Mouse (Mus musculus) layer of hippocampus, adult 2 months (tissue): ENCODE results near the gene Dhtkd1. TPM values are rescaled to one million over a fixed set of nuclear protein-coding genes. Genes with fewer than 3 reads are reported as not detected.

Experiments
- DNase-seq, 2 experiments: peaks; one replicate each; pipeline ENCODE4 v3.0.0; 2022; ENCODE audit warnings: low spot score in 2 of 2
- H3K27ac ChIP-seq: fragments of 200-600 bp; 2 replicates; pipeline ENCODE4 v1.8.1; 2022
- H3K4me3 ChIP-seq: fragments of 200-600 bp; 2 replicates; pipeline ENCODE4 v1.8.1; 2022; ENCODE audit warnings: mild to moderate bottlenecking
- CTCF ChIP-seq: fragments of 200-600 bp; conservative IDR thresholded peaks from 2 replicates; pipeline ENCODE4 v1.8.1; 2022; ENCODE audit warnings: antibody characterized with exemption, mild to moderate bottlenecking, moderate library complexity
- total RNA-seq, 2 experiments: library from RNA; stranded (reverse); gene quantifications; 2 replicates each; pipeline ENCODE4 v1.2.3; 2021

Gene Dhtkd1
- total RNA-seq, 2 experiments from 2014 or later = 7.9 to 12.2 TPM

DNA sequence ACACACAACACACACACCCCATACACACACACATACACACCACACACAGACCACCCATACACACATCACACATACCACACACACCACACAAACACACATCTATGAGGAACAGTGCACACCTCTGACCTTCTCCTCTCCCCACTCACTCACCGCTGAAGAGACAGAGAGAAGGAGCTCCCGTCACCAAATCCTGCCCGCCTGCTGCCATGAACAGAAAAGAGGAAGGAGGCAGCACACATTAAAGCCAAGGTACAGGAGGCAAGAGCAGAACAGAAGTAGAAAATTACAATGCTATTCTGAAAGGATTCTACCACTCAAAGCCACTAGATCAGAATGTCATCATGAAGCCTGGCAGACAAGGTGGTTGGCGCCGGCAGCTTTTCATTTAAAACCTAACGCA lies 19.8 kb downstream of the Dhtkd1 start:
- no peak for DNase-seq
- H3K27ac ChIP-seq = no peak overlapping the region
- no peak overlapping the region for H3K4me3 ChIP-seq
- no peak for TF ChIP-seq CTCF

DNA sequence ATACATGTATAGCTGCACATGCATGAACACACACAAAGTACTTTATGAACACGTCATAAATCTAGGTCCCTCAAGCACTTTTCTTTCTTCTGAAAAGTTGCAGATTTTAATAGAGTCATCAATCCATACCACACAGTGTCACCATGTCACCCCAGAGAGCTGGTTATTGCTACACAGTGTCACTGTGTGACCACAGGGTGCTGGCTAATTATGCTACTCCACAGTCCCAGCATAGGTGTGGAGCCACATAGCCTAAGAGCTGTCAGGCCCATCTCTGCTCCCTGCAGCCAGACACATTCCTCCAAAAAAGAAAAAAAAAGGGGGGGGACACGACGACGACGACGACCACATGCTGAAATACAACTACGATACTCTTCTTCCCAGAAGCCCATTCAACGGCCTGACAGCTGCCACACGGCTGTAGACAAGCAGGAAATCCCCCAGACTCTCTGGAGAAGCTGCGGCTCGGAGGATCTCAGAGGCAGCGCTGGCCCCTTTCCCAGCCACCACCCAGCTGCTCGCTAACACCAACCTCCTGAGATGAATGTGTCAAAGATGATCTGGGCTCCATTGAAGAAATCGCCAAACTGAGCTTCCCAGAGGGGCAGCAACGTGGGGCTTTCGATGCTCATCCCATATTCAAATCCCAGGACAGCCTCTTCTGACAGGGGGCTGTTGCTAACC lies 31.2 kb downstream of the Dhtkd1 start:
- H3K4me3 ChIP-seq = no peak overlapping the region
- no peak overlapping the region for H3K27ac ChIP-seq
- DNase-seq = peak in 1 of 2 experiments; percentile 15
- no peak for TF ChIP-seq CTCF

DNA sequence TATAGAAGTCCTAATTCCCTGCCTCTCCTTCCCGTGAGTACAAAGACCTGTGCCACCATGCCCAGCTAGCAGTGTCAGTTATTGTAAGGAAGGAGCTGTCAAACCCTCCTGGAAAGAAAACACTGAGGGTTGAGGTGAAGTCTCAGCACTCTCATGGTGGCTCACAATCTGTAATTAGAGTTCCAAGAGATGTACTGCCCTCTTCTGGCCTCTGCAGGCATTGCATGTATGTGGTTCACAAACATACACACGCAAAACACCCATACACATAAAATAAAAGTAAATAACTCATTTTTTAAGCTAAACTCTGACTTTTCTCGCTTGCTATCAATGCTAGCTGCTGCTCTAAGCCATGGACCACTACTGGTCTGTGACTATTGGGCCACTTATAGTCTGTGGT lies 36.0 kb downstream of the Dhtkd1 start:
- peak; percentile 78 for TF ChIP-seq CTCF
- no peak for DNase-seq
- Histone ChIP-seq H3K4me3 (no peak overlapping the region), H3K27ac (peak overlapping the region; percentile 55)

DNA sequence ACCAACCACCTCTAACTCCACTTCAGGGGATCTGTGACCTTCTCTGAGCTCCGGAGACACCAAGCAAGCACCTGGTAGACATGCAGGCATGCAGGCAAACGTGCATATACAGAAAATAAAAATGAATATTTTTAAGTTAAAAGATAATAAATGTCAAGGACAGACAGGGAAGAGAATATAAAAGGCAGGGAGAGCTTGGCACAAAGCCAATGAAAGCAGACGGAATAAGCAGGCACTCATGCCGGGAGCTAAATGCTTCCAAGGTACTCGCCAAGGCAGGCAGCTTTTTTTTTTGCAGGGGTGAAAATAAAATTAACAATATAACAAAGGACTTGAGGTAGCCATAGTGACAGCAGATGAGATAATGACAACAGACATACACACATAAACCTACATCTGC lies 36.5 kb downstream of the Dhtkd1 start:
- no peak for TF ChIP-seq CTCF
- no peak overlapping the region for H3K4me3 ChIP-seq
- peak overlapping the region; percentile 55; the same call in 1 of the 2 replicates for H3K27ac ChIP-seq
- peak; percentile 54 to 56 for DNase-seq

DNA sequence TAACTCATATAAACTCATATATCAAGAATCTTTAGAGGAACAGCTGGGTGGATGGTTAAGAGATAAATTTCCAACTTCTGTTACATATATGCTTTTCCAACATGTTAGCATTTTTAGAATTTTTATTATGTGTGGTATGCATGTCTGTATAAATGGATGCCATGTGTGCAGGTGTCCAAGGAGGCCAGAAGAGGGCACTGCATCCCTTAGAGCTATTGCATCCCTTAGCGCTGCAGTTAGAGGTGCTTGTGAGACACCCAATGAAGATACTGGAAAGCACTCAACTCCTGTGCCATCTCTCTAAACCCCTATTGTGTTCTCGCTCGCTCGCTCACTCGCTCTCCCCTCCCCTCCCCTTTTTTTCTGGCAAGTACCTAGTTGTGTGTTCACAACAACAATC lies 42.4 kb downstream of the Dhtkd1 start:
- peak in 1 of 2 experiments; percentile 17 for DNase-seq

DNA sequence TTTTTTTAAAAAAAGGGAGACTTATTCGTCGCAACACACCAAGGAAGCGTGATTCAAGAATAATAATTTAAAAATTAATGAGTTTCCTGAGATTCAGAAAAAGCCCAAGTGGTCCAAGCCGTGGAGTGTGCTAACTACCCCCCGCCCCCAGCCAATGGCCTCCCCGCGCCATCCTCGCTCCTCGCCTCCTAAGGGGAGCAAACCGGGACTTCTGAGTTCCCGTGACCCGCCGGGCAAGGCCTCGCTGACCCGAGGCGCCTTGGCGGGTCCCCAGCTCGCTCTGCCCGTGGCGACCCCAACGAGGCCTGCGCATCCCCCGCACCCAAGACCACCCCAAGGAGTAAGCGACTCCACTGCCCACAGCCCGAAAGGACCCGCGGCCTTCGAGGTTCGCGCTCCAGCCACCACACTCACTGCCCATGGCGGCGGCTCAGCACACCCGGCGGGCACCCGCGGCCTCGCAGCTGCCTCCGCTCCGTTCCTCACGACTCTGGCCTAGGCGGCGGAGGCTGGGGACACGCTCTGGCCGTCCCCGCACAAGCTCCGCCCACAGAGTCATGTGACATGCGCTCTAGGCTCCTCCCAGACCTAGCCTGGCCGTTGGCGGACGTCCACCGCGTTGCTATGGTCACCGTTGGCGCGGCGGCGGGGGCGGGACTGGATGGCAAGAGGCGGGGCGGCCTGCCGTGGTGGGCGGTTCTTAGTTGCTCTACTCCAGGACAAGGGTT lies 47.6 kb downstream of the Dhtkd1 start, which contains the start of gene Sec61a2:
Gene Sec61a2 (minus strand): TSS at position 590 of the 728 bp plus-strand sequence.
- Histone ChIP-seq H3K4me3 (peak within 1 kb of the TSS; percentile 89), H3K27ac (peak within 1 kb of the TSS; percentile 95)
- peak; percentile 99 to 100 for DNase-seq
- TF ChIP-seq CTCF = peak; percentile 40

More for the DNA sequence above, 42.4 kb downstream of the Dhtkd1 start:
- Histone ChIP-seq H3K4me3 (no peak overlapping the region), H3K27ac (no peak overlapping the region)
- peak; percentile 74 for TF ChIP-seq CTCF

DNA sequence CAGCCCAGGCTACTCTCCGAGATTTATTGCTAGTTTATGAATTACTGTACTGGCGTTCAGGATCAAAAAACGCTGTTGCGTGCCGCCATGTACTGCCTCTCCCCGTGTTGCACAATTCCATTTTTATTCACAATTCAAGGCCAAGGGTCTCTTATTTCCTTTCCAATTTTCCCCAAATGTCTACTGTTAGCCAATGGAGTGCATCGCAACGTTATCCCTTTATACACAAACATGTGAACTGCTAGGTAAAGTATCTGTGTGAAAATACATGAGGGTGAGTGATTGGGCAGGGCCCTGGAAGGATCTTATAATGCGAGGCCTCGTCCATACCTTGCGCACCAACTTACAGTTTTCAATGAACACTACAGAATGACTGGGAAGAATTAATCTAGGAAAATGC lies 48.3 kb downstream of the Dhtkd1 start:
- no peak for TF ChIP-seq CTCF
- Histone ChIP-seq H3K4me3 (peak overlapping the region; percentile 89), H3K27ac (peak overlapping the region; percentile 95)
- DNase-seq = no peak

DNA sequence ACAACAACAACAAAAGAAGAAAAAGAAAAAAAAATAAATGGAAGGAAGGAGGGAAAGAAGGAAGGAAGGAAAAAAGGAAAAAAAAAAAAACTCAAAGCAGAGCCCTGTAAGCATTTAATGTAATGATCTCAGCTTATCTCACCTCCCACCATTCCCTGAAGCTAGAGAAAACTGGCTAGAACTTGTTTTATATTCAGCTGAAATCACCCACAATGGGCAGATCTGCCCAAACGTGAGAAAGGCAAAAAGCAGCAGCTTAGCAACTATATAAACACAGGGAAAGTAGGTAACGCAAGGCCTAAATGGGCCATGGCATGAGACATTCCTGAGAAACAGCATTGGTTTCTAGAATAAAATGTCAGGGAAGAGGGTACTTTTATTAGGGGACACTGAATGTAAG lies 53.2 kb downstream of the Dhtkd1 start:
- TF ChIP-seq CTCF = no peak
- no peak for DNase-seq
- Histone ChIP-seq H3K27ac (no peak overlapping the region), H3K4me3 (no peak overlapping the region)

DNA sequence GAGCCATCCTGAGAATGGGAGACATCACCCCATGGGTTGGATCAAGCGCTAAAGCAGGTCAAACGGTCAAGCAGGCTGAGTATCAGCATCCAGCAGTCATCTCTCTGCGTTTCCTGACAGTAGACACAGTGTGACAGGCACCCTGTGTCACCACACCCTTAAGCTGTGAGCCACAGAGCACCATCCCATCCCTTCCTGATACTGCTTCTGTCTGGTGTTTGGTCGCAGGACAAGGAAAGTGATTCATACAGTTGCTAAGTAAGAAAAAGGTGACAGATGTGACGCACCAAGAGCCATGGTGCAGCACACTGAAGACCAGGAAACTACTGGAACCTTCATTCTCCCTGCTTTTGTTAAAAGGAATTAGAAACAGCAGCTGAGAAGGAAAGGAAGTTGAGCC lies 53.7 kb downstream of the Dhtkd1 start:
- DNase-seq = no peak
- Histone ChIP-seq H3K27ac (no peak overlapping the region), H3K4me3 (no peak overlapping the region)
- TF ChIP-seq CTCF = no peak

DNA sequence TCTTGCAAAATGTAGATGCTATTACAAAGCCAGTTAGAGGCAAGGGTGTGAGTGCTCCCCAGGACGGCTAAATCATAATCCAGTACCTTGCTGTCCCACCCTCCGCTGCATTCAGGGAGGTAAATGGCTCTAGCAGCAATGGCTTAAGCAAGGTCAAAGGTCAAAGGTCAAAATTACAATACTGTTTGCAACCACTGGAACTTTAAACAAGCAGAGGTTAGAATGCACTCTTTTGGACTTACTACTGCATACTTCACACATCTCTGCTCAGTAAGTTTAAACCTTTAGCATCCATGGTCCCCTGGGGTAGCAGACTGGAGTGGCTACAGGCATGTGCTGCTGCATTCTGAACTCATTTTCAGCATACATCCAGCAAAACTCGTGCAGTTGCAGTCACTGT lies 65.1 kb downstream of the Dhtkd1 start:
- no peak for TF ChIP-seq CTCF
- Histone ChIP-seq H3K27ac (no peak overlapping the region), H3K4me3 (no peak overlapping the region)
- no peak for DNase-seq

DNA sequence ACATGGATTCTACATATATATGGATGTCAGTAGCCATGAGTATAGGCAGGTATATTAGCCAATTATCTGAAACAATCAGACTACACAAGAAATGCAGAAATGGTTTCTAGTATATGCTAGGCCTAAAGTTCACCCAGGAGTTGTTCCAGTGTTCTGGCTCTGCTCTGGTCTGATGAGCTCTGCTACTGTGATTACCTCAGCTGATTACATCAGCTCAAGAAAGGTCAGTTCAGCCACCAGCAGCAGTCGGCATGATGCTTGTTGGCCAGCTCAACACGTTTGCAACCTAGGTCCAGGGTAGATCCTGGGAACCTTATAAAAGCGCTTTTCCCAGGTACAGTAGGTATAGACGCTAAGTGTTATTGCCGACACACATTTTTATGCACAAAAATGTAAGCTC lies 72.8 kb downstream of the Dhtkd1 start:
- Histone ChIP-seq H3K27ac (no peak overlapping the region), H3K4me3 (no peak overlapping the region)
- DNase-seq = no peak
- TF ChIP-seq CTCF = no peak

DNA sequence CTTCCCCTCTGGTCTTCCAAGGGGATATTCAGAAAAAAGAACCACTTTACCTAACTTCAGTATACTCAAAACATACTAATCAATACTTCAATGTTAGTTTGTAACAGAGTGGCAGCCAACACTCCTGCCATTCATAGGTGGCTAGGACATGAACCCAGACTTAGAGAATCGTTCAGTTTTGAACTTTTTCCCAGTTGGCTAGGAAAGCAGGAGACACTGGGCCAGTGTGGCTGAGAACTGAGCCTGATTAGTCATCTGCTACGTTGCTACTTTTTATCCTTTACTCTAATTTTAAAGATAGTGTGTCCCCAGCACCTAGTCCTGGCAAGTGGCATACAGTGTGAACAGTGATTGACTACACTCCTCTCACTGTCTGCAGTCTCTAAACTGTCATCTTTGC lies 74.9 kb downstream of the Dhtkd1 start:
- no peak for DNase-seq
- no peak for TF ChIP-seq CTCF
- Histone ChIP-seq H3K4me3 (no peak overlapping the region), H3K27ac (no peak overlapping the region)

DNA sequence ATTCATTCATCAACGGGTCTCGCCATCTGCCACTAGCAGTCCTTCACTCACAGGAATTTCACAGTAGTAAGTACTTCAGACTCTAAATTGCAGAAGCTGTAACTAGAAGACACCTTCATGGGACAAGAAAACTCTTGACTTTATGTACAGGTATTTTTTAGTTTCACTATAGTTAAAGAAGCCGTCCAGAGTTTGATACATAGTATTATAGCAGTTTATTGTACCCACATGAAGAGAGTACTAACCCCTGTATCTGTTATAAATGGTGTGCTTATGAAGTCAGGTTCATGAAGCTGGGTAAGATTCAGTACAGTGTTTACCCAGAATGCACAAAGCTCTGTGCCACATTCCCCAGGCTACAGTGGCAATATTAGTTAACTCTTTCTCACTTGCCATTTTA lies 79.8 kb downstream of the Dhtkd1 start, which contains the start of gene Gm13199:
Gene Gm13199 (minus strand): TSS at position 101 of the 400 bp plus-strand sequence.
- Histone ChIP-seq H3K27ac (no peak within 1 kb of the TSS), H3K4me3 (no peak within 1 kb of the TSS)
- no peak for TF ChIP-seq CTCF

DNA sequence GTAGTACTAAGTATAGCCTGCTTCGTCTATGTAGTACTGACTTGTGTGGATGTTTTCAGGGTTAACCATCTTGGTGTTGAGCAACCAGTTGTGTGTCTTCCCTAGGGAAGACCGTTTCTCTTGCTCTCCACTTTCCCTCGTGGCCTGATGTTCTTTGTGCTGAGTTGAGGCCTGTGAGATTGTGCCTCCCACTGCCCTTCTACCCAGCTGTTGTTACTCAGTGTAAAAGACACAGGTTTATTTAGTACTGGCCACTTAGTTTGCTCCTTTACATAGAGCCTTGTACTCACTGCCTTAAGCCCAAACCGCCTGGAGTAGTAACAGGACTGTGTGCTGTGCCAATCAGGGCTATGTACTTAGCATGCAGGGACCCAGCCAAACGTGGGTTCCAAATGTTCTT lies 90.7 kb downstream of the Dhtkd1 start:
- Histone ChIP-seq H3K27ac (no peak overlapping the region), H3K4me3 (no peak overlapping the region)
- 0 out of 2 replicates have a peak, but pooled peaks have one; percentile 11 for TF ChIP-seq CTCF
- peak; percentile 23 to 34 for DNase-seq

More for the DNA sequence above, 79.8 kb downstream of the Dhtkd1 start, which contains the start of gene Gm13199:
- no peak for DNase-seq
